Mouse (Mus musculus): ENCODE data around the gene Hspb6.

- TF ChIP-seq CTCF (IDR thresholded peaks at IDR 0.05) (no peak), EP300 (IDR thresholded peaks at IDR 0.05) (peak; percentile 99)
These were observed 50.6 kb downstream of the Hspb6 start for GRCm38 (mm10) chr7:30602583-30602982.

Measured in lung, postnatal 0 days (tissue).